Mouse (Mus musculus) kidney, adult 2 months (tissue): ENCODE measurements around the gene Phpt1.

Experiments used
- CTCF ChIP-seq: fragments of 200-500 bp; conservative IDR thresholded peaks from 2 replicates; pipeline ENCODE4 v1.5.1; 2011; ENCODE audit warnings: low read depth, mild to moderate bottlenecking, control low read depth, low read length, moderate library complexity, mixed read lengths; ENCODE audit not compliant: insufficient read depth, insufficient read length
- POLR2A ChIP-seq: fragments of 200-500 bp; IDR thresholded peaks from one replicate; pipeline ENCODE4 v1.6.1; 2011; ENCODE audit warnings: low read depth, low read length, control low read depth

DNA sequence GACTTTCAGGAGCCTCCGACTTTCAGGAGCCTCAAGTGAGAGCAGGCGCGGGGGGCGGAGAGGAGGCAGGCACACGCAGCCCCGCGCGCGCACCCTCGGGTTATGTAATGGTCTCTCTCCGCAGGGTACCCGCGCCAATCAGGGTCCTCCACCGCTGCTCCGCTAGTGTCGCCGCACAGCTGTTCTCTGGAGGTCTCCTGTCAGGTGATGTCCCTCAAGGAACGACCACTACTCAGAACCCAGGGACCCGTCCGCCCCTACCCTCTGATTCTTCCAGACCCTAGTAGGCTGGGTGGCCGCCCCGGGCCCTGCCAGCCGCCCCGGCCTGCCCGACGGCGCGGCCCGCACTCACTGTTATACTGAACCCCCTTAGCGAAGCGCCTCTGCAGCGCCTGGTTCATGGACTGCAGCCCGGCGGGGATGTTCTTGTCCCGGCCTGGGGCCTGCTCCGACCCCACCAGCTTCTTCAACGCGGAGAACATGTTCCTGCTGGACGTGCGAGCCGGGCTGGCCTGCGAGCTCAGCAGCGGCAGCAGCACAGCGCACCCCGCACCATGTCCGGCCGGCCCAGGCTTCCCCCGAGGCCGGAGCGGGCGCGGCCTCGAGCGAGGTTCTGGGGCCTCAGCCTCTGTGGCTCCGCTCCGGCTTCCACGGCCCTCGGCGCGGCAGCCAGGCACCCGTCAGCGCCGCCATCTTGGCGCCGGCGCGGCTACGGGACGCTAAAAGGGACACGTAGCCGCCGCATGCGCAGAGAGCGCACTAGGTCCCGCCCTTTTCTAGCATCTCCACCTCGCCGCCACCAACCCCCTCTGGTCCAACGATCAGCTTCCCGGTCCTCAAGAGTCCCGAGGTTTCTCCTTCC lies 33.0 kb upstream of the Phpt1 start, which contains the start of gene Rabl6:
- TF ChIP-seq POLR2A, result no peak
- no peak for TF ChIP-seq CTCF
